Mouse (Mus musculus) MEL (cell line): ENCODE data around the gene Trem3. TPM values are rescaled to one million over a fixed set of nuclear protein-coding genes. Genes with fewer than 3 reads are reported as not detected.
A peak's percentile ranks its signal among the peaks of the same experiment; 100 is the strongest.

Experiments used
- DNase-seq: peaks from one replicate; pipeline ENCODE4 v3.0.0; 2011; ENCODE audit warnings: low read depth, low spot score
- H3K27ac ChIP-seq: 2 replicates; pipeline ENCODE4 v1.5.1; 2012; ENCODE audit warnings: low read depth, mild to moderate bottlenecking, control low read depth, low read length, moderate library complexity; ENCODE audit not compliant: control insufficient read depth
- H3K27me3 ChIP-seq, 2 experiments: fragments of 150-350 bp in 1 of 2; sonication (generic) in 1 of 2; 2 replicates each; pipeline ENCODE4 v1.6.1; 2012; ENCODE audit warnings: low read length in 2 of 2, mild to moderate bottlenecking in 2 of 2, improper control_type of control experiment in 1 of 2, moderate library complexity in 1 of 2; ENCODE audit not compliant: insufficient read depth in 2 of 2, control insufficient read depth in 1 of 2
- H3K36me3 ChIP-seq, 2 experiments: 2 replicates each; pipeline ENCODE4 v1.6.1; 2012 to 2014; ENCODE audit warnings: low read length in 2 of 2, improper control_type of control experiment in 1 of 2, inconsistent platforms in 1 of 2, mild to moderate bottlenecking in 1 of 2; ENCODE audit not compliant: insufficient read depth in 2 of 2, control insufficient read depth in 1 of 2
- H3K4me1 ChIP-seq, 2 experiments: fragments of 150-350 bp in 1 of 2; sonication (generic) in 1 of 2; 2 replicates each; pipeline ENCODE4 v1.6.1; 2012; ENCODE audit warnings: low read length in 2 of 2, improper control_type of control experiment in 1 of 2, mild to moderate bottlenecking in 1 of 2; ENCODE audit not compliant: insufficient read depth in 2 of 2, control insufficient read depth in 1 of 2
- H3K4me3 ChIP-seq, 2 experiments: fragments of 150-350 bp in 1 of 2; sonication (generic) in 1 of 2; 2 replicates each; pipeline ENCODE4 v1.5.1; 2012; ENCODE audit warnings: low read depth in 2 of 2, low read length in 2 of 2, mild to moderate bottlenecking in 2 of 2, moderate library complexity in 2 of 2, control low read depth in 1 of 2, improper control_type of control experiment in 1 of 2; ENCODE audit not compliant: control insufficient read depth in 1 of 2, insufficient read depth in 1 of 2
- H3K79me2 ChIP-seq: 2 replicates; pipeline ENCODE4 v1.6.1; 2012; ENCODE audit warnings: mild to moderate bottlenecking, low read length, moderate library complexity; ENCODE audit not compliant: control insufficient read depth, poor library complexity, insufficient read depth
- H3K9ac ChIP-seq: 2 replicates; pipeline ENCODE4 v1.6.1; 2012; ENCODE audit warnings: low read depth, mild to moderate bottlenecking, control low read depth, low read length, moderate library complexity; ENCODE audit not compliant: control insufficient read depth, poor library complexity, severe bottlenecking
- H3K9me3 ChIP-seq: fragments of 150-350 bp; sonication (generic); replicated peaks from 2 replicates; pipeline ENCODE4 v1.6.1; 2012; ENCODE audit warnings: mild to moderate bottlenecking, low read length, improper control_type of control experiment, moderate library complexity; ENCODE audit not compliant: insufficient read depth
- BHLHE40 ChIP-seq: IDR thresholded peaks from 2 replicates; pipeline ENCODE4 v1.6.1; 2012; ENCODE audit warnings: low read depth, mild to moderate bottlenecking, inconsistent platforms, low read length, improper control_type of control experiment, borderline replicate concordance
- CHD1 ChIP-seq: IDR thresholded peaks from 2 replicates; pipeline ENCODE4 v1.6.1; 2012; ENCODE audit warnings: low read depth, mild to moderate bottlenecking, inconsistent platforms, low read length, improper control_type of control experiment
- CHD2 ChIP-seq: IDR thresholded peaks from 2 replicates; pipeline ENCODE4 v1.6.1; 2011; ENCODE audit warnings: low read length, improper control_type of control experiment
- CTCF ChIP-seq, 3 experiments: IDR thresholded peaks in 2 of 3; conservative IDR thresholded peaks in 1 of 3; 2 replicates each; pipeline ENCODE4 v1.5.1; 2011 to 2012; ENCODE audit warnings: low read length in 3 of 3, low read depth in 2 of 3, mild to moderate bottlenecking in 2 of 3, improper control_type of control experiment in 1 of 3, inconsistent platforms in 1 of 3, mixed read lengths in 1 of 3, moderate library complexity in 1 of 3; ENCODE audit not compliant: control insufficient read depth in 1 of 3, insufficient read depth in 1 of 3, poor library complexity in 1 of 3, severe bottlenecking in 1 of 3
- E2F4 ChIP-seq: IDR thresholded peaks from 2 replicates; pipeline ENCODE4 v1.6.1; 2011; ENCODE audit warnings: low read depth, low read length, improper control_type of control experiment, borderline replicate concordance
- EP300 ChIP-seq, 2 experiments: IDR thresholded peaks; 2 replicates each; pipeline ENCODE4 v1.6.1; 2011; ENCODE audit warnings: improper control_type of control experiment in 2 of 2, low read length in 2 of 2, low read depth in 1 of 2, mild to moderate bottlenecking in 1 of 2
- ETS1 ChIP-seq: IDR thresholded peaks from 2 replicates; pipeline ENCODE4 v1.6.1; 2012; ENCODE audit warnings: low read depth, mild to moderate bottlenecking, inconsistent platforms, low read length, improper control_type of control experiment, moderate library complexity
- GATA1 ChIP-seq: IDR thresholded peaks from 2 replicates; pipeline ENCODE4 v1.6.1; 2011; ENCODE audit warnings: low read depth, low read length, improper control_type of control experiment
- HCFC1 ChIP-seq: IDR thresholded peaks from 2 replicates; pipeline ENCODE4 v1.6.1; 2012; ENCODE audit warnings: low read depth, mild to moderate bottlenecking, inconsistent platforms, low read length, improper control_type of control experiment, moderate library complexity
- JUND ChIP-seq: IDR thresholded peaks from 2 replicates; pipeline ENCODE4 v1.6.1; 2011; ENCODE audit warnings: low read depth, mild to moderate bottlenecking, improper control_type of control experiment, low read length
- KAT2A ChIP-seq: conservative IDR thresholded peaks from 2 replicates; pipeline ENCODE4 v1.6.1; 2012; ENCODE audit warnings: low read depth, low read length, improper control_type of control experiment, inconsistent platforms
- MAFK ChIP-seq: IDR thresholded peaks from 2 replicates; pipeline ENCODE4 v1.6.1; 2011; ENCODE audit warnings: low read depth, mild to moderate bottlenecking, low read length, improper control_type of control experiment, borderline replicate concordance
- MAX ChIP-seq: IDR thresholded peaks from 2 replicates; pipeline ENCODE4 v1.6.1; 2011; ENCODE audit warnings: low read length, improper control_type of control experiment
- MAZ ChIP-seq: IDR thresholded peaks from 2 replicates; pipeline ENCODE4 v1.6.1; 2012; ENCODE audit warnings: low read depth, mild to moderate bottlenecking, inconsistent platforms, low read length, improper control_type of control experiment
- MEF2A ChIP-seq: IDR thresholded peaks from 2 replicates; pipeline ENCODE4 v1.6.1; 2014; ENCODE audit warnings: low read depth, mild to moderate bottlenecking, inconsistent platforms, low read length, improper control_type of control experiment; ENCODE audit not compliant: poor library complexity, insufficient replicate concordance, severe bottlenecking; ENCODE audit errors: extremely low read depth
- MXI1 ChIP-seq: IDR thresholded peaks from 2 replicates; pipeline ENCODE4 v1.6.1; 2011; ENCODE audit warnings: mild to moderate bottlenecking, low read depth, low read length, improper control_type of control experiment
- MYB ChIP-seq: IDR thresholded peaks from 2 replicates; pipeline ENCODE4 v1.6.1; 2011; ENCODE audit warnings: mild to moderate bottlenecking, low read depth, low read length, improper control_type of control experiment
- MYC ChIP-seq: IDR thresholded peaks from 2 replicates; pipeline ENCODE4 v1.6.1; 2011; ENCODE audit warnings: low read depth, mild to moderate bottlenecking, low read length, improper control_type of control experiment, moderate library complexity
- NRF1 ChIP-seq: IDR thresholded peaks from 2 replicates; pipeline ENCODE4 v1.6.1; 2014; ENCODE audit warnings: low read depth, mild to moderate bottlenecking, inconsistent platforms, low read length, improper control_type of control experiment, moderate library complexity; ENCODE audit not compliant: poor library complexity, insufficient read depth, severe bottlenecking
- POLR2A ChIP-seq, 2 experiments: IDR thresholded peaks; 2 replicates each; pipeline ENCODE4 v1.6.1; 2011 to 2012; ENCODE audit warnings: low read length in 2 of 2, mild to moderate bottlenecking in 2 of 2, control low read depth in 1 of 2, improper control_type of control experiment in 1 of 2, low read depth in 1 of 2, moderate library complexity in 1 of 2; ENCODE audit not compliant: control insufficient read depth in 1 of 2, insufficient read depth in 1 of 2, poor library complexity in 1 of 2
- POLR2AphosphoS2 ChIP-seq: IDR thresholded peaks from 2 replicates; pipeline ENCODE4 v1.6.1; 2011; ENCODE audit warnings: low read length, improper control_type of control experiment
- POLR2AphosphoS5 ChIP-seq: IDR thresholded peaks from 2 replicates; pipeline ENCODE4 v1.6.1; 2012; ENCODE audit warnings: low read depth, borderline replicate concordance, mild to moderate bottlenecking, inconsistent platforms, low read length, moderate library complexity, mixed read lengths
- RAD21 ChIP-seq: IDR thresholded peaks from 2 replicates; pipeline ENCODE4 v1.6.1; 2011; ENCODE audit warnings: mild to moderate bottlenecking, low read depth, low read length, improper control_type of control experiment
- RCOR1 ChIP-seq: IDR thresholded peaks from 2 replicates; pipeline ENCODE4 v1.6.1; 2012; ENCODE audit warnings: low read depth, mild to moderate bottlenecking, inconsistent platforms, low read length, improper control_type of control experiment
- SIN3A ChIP-seq: IDR thresholded peaks from 2 replicates; pipeline ENCODE4 v1.6.1; 2012; ENCODE audit warnings: low read length, improper control_type of control experiment, inconsistent platforms
- SMC3 ChIP-seq: IDR thresholded peaks from 2 replicates; pipeline ENCODE4 v1.6.1; 2011; ENCODE audit warnings: low read depth, low read length, improper control_type of control experiment
- TAL1 ChIP-seq: IDR thresholded peaks from 2 replicates; pipeline ENCODE4 v1.6.1; 2012; ENCODE audit warnings: mild to moderate bottlenecking, inconsistent platforms, low read length, moderate library complexity, mixed read lengths
- TBP ChIP-seq: IDR thresholded peaks from 2 replicates; pipeline ENCODE4 v1.8.0; 2011; ENCODE audit warnings: low read depth, low read length, improper control_type of control experiment
- TCF12 ChIP-seq: IDR thresholded peaks from 2 replicates; pipeline ENCODE4 v1.6.1; 2014; ENCODE audit warnings: low read depth, mild to moderate bottlenecking, inconsistent platforms, low read length, improper control_type of control experiment, moderate library complexity
- UBTF ChIP-seq: IDR thresholded peaks from 2 replicates; pipeline ENCODE4 v1.6.1; 2012; ENCODE audit warnings: low read depth, mild to moderate bottlenecking, inconsistent platforms, low read length, improper control_type of control experiment, moderate library complexity, borderline replicate concordance; ENCODE audit not compliant: insufficient read depth
- USF1 ChIP-seq: IDR thresholded peaks from 2 replicates; pipeline ENCODE4 v1.6.1; 2014; ENCODE audit warnings: low read depth, mild to moderate bottlenecking, inconsistent platforms, low read length, improper control_type of control experiment, moderate library complexity
- USF2 ChIP-seq, 2 experiments: IDR thresholded peaks; 2 replicates each; pipeline ENCODE4 v1.6.1; 2011 to 2012; ENCODE audit warnings: improper control_type of control experiment in 2 of 2, low read length in 2 of 2, borderline replicate concordance in 1 of 2, inconsistent platforms in 1 of 2, low read depth in 1 of 2, mild to moderate bottlenecking in 1 of 2; ENCODE audit not compliant: insufficient read depth in 1 of 2
- ZC3H11A ChIP-seq: IDR thresholded peaks from 2 replicates; pipeline ENCODE4 v1.6.1; 2012; ENCODE audit warnings: low read depth, mild to moderate bottlenecking, inconsistent platforms, low read length, improper control_type of control experiment
- ZKSCAN1 ChIP-seq: IDR thresholded peaks from 2 replicates; pipeline ENCODE4 v1.6.1; 2012; ENCODE audit warnings: low read depth, mild to moderate bottlenecking, inconsistent platforms, low read length, improper control_type of control experiment, moderate library complexity
- ZNF384 ChIP-seq: IDR thresholded peaks from 2 replicates; pipeline ENCODE4 v1.6.1; 2012; ENCODE audit warnings: low read depth, mild to moderate bottlenecking, inconsistent platforms, low read length, improper control_type of control experiment
- polyA plus RNA-seq, 2 experiments: library from polyadenylated mRNA; stranded (reverse) in 1 of 2; unstranded in 1 of 2; fragments of >175 nt in 1 of 2; fragments of >200 nt in 1 of 2; gene quantifications; 2 replicates each; pipeline versions ENCODE4 v1.2.1 to v1.2.4; 2012; ENCODE audit warnings: low replicate concordance in 2 of 2, low read depth in 1 of 2; ENCODE audit not compliant: insufficient read length in 2 of 2, insufficient read depth in 1 of 2, missing spikeins in 1 of 2
- total RNA-seq: library from RNA; depleted of rRNA; stranded (reverse); fragments of 300-350 nt; gene quantifications from 2 replicates; pipeline ENCODE4 v1.2.3, GENCODE M21; 2012

Gene Trem3
- total and polyA plus RNA-seq, 3 experiments: not detected

DNA sequence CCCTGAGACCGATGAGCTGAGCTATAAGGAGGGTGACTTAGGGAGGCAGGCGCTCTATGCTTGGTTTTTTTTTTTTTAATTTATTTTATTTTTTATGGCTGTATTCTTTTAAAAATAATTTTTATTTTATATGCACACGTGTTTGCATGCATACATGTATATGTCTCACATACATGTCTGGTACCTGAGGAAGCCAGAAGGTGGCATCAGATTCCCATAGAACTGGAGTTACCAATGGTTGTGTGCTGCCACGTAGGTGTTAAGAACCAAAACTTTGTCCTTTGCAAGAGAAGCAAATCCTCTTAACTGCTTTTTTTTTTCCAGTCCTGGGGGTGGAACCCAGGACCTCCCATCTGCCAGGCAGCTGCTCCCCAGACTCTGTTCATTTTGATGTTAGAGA, 13.8 kb upstream of the Trem3 start:
- TF ChIP-seq EP300 (IDR thresholded peaks at IDR 0.05; ENCODE audit: low read depth in 1 of 2, low read length in 2 of 2): no peak
- no peak for TF ChIP-seq MYB
- TF ChIP-seq CHD1: no peak
- TF ChIP-seq POLR2AphosphoS2: no peak
- no peak for TF ChIP-seq MAX
- no peak for TF ChIP-seq ZKSCAN1
- no peak for TF ChIP-seq JUND
- TF ChIP-seq CHD2: no peak
- TF ChIP-seq BHLHE40: no peak
- no peak for TF ChIP-seq MEF2A
- TF ChIP-seq TAL1: no peak
- no peak for TF ChIP-seq NRF1
- peak; percentile 54 for TF ChIP-seq SMC3
- TF ChIP-seq TBP: no peak
- no peak for TF ChIP-seq SIN3A
- no peak for TF ChIP-seq USF1
- no peak for TF ChIP-seq MYC
- no peak for TF ChIP-seq E2F4
- TF ChIP-seq ZNF384: no peak
- peak in 1 of 3 experiments; percentile 41; a peak in 2 of 6 replicates for TF ChIP-seq CTCF (IDR thresholded peaks at IDR 0.05 in 2 of 3, conservative IDR thresholded peaks at IDR 0.05 in 1 of 3; ENCODE audit: control insufficient read depth in 1 of 3, insufficient read depth in 1 of 3, low read depth in 2 of 3, low read length in 3 of 3, poor library complexity in 1 of 3, severe bottlenecking in 1 of 3)
- no peak for TF ChIP-seq TCF12
- TF ChIP-seq MXI1: no peak
- no peak for TF ChIP-seq POLR2AphosphoS5
- no peak for TF ChIP-seq POLR2A (IDR thresholded peaks at IDR 0.05; ENCODE audit: control insufficient read depth in 1 of 2, insufficient read depth in 1 of 2, low read depth in 1 of 2, low read length in 2 of 2, poor library complexity in 1 of 2)
- TF ChIP-seq HCFC1: no peak
- TF ChIP-seq KAT2A: no peak
- no peak for TF ChIP-seq RCOR1
- no peak for TF ChIP-seq MAZ
- no peak for TF ChIP-seq UBTF
- no peak for TF ChIP-seq GATA1
- TF ChIP-seq ZC3H11A: peak; percentile 42
- TF ChIP-seq USF2 (IDR thresholded peaks at IDR 0.05; ENCODE audit: borderline replicate concordance in 1 of 2, insufficient read depth in 1 of 2, low read depth in 1 of 2, low read length in 2 of 2): no peak
- peak; percentile 55 for TF ChIP-seq RAD21
- TF ChIP-seq ETS1: no peak
- TF ChIP-seq MAFK: no peak
- Histone ChIP-seq H3K4me3 (no peak overlapping the region), H3K4me1 (no peaks in the 10 kb centered on the region), H3K27me3 (peaks cover 0 to 4% of the 10 kb centered on the region in 2 experiments; a peak in 2 of 4 replicates), H3K9me3 (no peaks in the 10 kb centered on the region), H3K9ac (no peak overlapping the region), H3K36me3 (no peaks in the 10 kb centered on the region), H3K79me2 (no peaks in the 10 kb centered on the region), H3K27ac (no peak overlapping the region)
- DNase-seq: peak; percentile 15
